Mouse (Mus musculus): ENCODE data around the gene Rasgrp2. TPM values are rescaled to one million over a fixed set of nuclear protein-coding genes. Genes with fewer than 3 reads are reported as not detected.

The Rasgrp2 gene
- polyA plus RNA-seq (2014; fragmentation: Nextera tagmentation; extraction: Ambion mirVana) = 38.6 and 47.8 TPM in 2 replicates

- Histone ChIP-seq H3K9me3 (ENCODE audit: control insufficient read depth, low read depth, low read length) (no peaks in the 10 kb centered on the region), H3K4me1 (ENCODE audit: control insufficient read depth, insufficient read depth, low read length) (peaks cover 20% of the 10 kb centered on the region), H3K9ac (replicated peaks; ENCODE audit: low read depth, low read length) (peak within 1 kb of the TSS; percentile 25; the same call in 1 of the 2 replicates), H3K4me2 (replicated peaks; ENCODE audit: low read depth, low read length) (peak within 1 kb of the TSS; percentile 92), H3K27me3 (ENCODE audit: control insufficient read depth, insufficient read depth, low read length) (no peaks in the 10 kb centered on the region), H3K36me3 (ENCODE audit: control insufficient read depth, insufficient read depth, low read length) (no peaks in the 10 kb centered on the region), H3K27ac (ENCODE audit: low read length) (peak within 1 kb of the TSS; percentile 35; the same call in 1 of the 2 replicates), H3K4me3 (ENCODE audit: low read depth, low read length) (peak within 1 kb of the TSS; percentile 57)
- under 1% methylated on average over 79 of the region's 87 CpGs for WGBS
- ATAC-seq (ENCODE audit: insufficient number of reproducible peaks, insufficient read depth, low FRiP score, low read depth) = 0 out of 2 replicates have a peak, but pooled peaks have one; percentile 14
Measured at GRCm38 (mm10) chr19:6399285-6400095, at the start of gene Rasgrp2. Gene Rasgrp2, plus strand, starts transcription at chr19:6399340.

DNA sequence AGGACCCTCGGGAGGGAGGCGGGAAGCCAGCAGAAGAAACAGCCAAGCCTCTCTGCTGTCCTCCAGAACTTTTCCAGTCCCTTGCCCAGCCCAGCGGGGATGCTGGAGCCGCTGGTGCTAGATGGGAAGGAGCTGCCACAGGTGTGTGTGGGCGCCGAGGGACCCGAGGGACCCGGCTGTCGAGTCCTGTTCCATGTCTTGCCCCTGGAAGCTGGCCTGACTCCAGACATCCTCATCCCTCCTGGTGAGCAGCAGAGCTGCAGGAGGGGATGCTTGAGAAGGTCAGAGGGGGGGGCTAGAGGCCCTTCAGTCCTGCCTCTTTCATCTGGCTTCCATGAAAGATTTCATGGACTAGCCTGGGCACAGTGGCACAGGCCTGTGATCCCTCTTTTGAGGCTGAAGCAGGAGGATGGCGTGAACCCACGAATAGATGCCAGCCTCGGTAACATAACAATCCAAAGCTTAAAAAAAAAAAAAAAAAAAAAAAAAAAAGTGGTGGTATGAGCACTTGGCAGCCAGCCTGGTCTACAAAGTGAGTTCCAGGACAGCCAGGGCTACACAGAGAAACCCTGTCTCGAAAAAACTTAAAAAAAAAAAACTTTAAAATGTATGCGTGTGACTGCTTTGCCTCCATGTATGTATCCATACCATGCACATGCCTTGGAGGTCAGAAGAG, 47.6 kb upstream of the Rasgrp2 start:
- WGBS = 68% methylated on average over 14 of the region's 14 CpGs
- H3K9ac ChIP-seq (replicated peaks; ENCODE audit: low read depth, low read length) = no peak overlapping the region
- no peak overlapping the region for H3K4me2 ChIP-seq (replicated peaks; ENCODE audit: low read depth, low read length)
- H3K27ac ChIP-seq (ENCODE audit: low read length) = no peak overlapping the region
- H3K27me3 ChIP-seq (ENCODE audit: control insufficient read depth, insufficient read depth, low read length) = no peaks in the 10 kb centered on the region
- H3K36me3 ChIP-seq (ENCODE audit: control insufficient read depth, insufficient read depth, low read length) = peaks cover 9% of the 10 kb centered on the region
- H3K4me1 ChIP-seq (ENCODE audit: control insufficient read depth, insufficient read depth, low read length) = 0 out of 2 replicates have a peak, but pooled peaks cover 7% of the 10 kb centered on the region
- no peak for ATAC-seq (ENCODE audit: insufficient number of reproducible peaks, insufficient read depth, low FRiP score, low read depth)
- H3K9me3 ChIP-seq (ENCODE audit: control insufficient read depth, low read depth, low read length) = no peaks in the 10 kb centered on the region
- no peak overlapping the region for H3K4me3 ChIP-seq (ENCODE audit: low read depth, low read length)

DNA sequence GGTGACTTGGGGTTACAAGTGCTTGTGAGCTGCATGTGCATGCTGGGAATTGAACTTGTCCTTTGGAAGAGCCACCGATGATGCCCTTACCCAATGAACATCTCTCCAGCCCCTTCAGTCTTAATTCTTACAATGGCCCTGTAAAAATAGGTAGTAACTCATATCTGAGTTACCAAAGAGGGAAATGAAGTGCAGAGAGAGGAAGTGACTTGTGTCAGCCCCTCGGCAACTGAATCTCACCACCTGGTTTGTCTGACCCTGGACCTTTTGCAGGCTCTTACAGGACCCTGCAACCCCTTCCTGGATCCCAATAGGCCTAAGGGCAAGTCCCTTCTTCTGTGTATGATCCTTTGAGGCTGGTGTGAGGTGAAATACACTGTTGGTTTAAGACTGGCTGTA, 47.0 kb upstream of the Rasgrp2 start:
- ATAC-seq (ENCODE audit: insufficient number of reproducible peaks, insufficient read depth, low FRiP score, low read depth) = no peak
- Histone ChIP-seq H3K9me3 (ENCODE audit: control insufficient read depth, low read depth, low read length) (no peaks in the 10 kb centered on the region), H3K27me3 (ENCODE audit: control insufficient read depth, insufficient read depth, low read length) (no peaks in the 10 kb centered on the region), H3K4me2 (replicated peaks; ENCODE audit: low read depth, low read length) (no peak overlapping the region), H3K27ac (ENCODE audit: low read length) (no peak overlapping the region), H3K36me3 (ENCODE audit: control insufficient read depth, insufficient read depth, low read length) (peaks cover 6% of the 10 kb centered on the region; the same call in 1 of the 2 replicates), H3K9ac (replicated peaks; ENCODE audit: low read depth, low read length) (no peak overlapping the region), H3K4me1 (ENCODE audit: control insufficient read depth, insufficient read depth, low read length) (0 out of 2 replicates have a peak, but pooled peaks cover 7% of the 10 kb centered on the region), H3K4me3 (ENCODE audit: low read depth, low read length) (no peak overlapping the region)
- 83% methylated on average over 2 of the region's 2 CpGs for WGBS

DNA sequence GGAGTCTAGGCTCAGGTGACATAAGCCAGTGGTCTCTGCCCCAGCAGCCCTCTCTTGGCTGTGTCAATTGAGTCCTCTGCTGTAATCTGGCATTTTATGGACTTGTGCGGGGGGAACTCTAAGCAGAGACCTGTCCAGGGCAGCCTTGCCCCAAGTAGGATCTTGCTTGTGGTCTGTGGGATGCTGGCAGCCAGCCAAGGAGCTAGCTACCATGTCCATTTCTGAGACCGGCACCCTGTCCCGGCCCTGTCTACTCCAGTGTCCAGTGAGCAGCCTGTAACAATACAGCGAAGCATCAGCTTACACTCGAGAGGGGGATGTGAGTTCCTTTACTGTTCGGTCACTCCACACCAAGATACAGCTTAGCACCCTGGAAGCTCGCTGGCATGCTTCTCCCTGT, 45.1 kb upstream of the Rasgrp2 start:
- Histone ChIP-seq H3K9ac (replicated peaks; ENCODE audit: low read depth, low read length) (no peak overlapping the region), H3K4me1 (ENCODE audit: control insufficient read depth, insufficient read depth, low read length) (0 out of 2 replicates have a peak, but pooled peaks cover 4% of the 10 kb centered on the region)
- WGBS = 83% methylated on average over 7 of the region's 7 CpGs

DNA sequence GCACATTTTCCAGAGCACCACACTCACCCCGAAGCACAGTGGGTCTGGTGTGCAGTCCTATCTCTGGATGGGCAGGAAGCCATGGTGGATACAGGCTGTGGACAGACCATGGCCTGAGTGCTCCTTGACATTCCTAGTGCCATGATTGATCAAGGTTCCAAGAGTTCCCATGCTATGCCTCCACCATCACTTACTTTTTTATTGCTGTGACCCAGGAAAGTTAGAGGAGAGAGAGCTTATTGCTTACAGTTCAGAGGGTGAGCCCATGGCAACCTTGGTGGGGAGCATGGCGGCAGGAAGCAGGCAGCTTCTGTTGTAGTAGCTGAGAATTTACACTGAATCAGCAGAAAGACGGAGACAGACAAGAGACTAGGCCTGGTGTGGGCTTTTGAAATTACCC, 37.8 kb upstream of the Rasgrp2 start:
- peaks cover 15% of the 10 kb centered on the region; the same call in 1 of the 2 replicates for H3K4me1 ChIP-seq (ENCODE audit: control insufficient read depth, insufficient read depth, low read length)
- H3K9me3 ChIP-seq (ENCODE audit: control insufficient read depth, low read depth, low read length) = no peaks in the 10 kb centered on the region
- H3K36me3 ChIP-seq (ENCODE audit: control insufficient read depth, insufficient read depth, low read length) = peaks cover 14% of the 10 kb centered on the region
- WGBS = 93% methylated on average over 3 of the region's 3 CpGs
- H3K9ac ChIP-seq (replicated peaks; ENCODE audit: low read depth, low read length) = no peak overlapping the region
- H3K4me2 ChIP-seq (replicated peaks; ENCODE audit: low read depth, low read length) = no peak overlapping the region
- H3K27me3 ChIP-seq (ENCODE audit: control insufficient read depth, insufficient read depth, low read length) = no peaks in the 10 kb centered on the region
- no peak overlapping the region for H3K4me3 ChIP-seq (ENCODE audit: low read depth, low read length)
- ATAC-seq (ENCODE audit: insufficient number of reproducible peaks, insufficient read depth, low FRiP score, low read depth) = no peak
- H3K27ac ChIP-seq (ENCODE audit: low read length) = no peak overlapping the region

More for the DNA sequence above, 45.1 kb upstream of the Rasgrp2 start:
- ATAC-seq (ENCODE audit: insufficient number of reproducible peaks, insufficient read depth, low FRiP score, low read depth) = no peak
- Histone ChIP-seq H3K4me2 (replicated peaks; ENCODE audit: low read depth, low read length) (no peak overlapping the region), H3K4me3 (ENCODE audit: low read depth, low read length) (no peak overlapping the region), H3K27me3 (ENCODE audit: control insufficient read depth, insufficient read depth, low read length) (no peaks in the 10 kb centered on the region), H3K9me3 (ENCODE audit: control insufficient read depth, low read depth, low read length) (no peaks in the 10 kb centered on the region), H3K36me3 (ENCODE audit: control insufficient read depth, insufficient read depth, low read length) (peaks cover 4% of the 10 kb centered on the region; the same call in 1 of the 2 replicates), H3K27ac (ENCODE audit: low read length) (no peak overlapping the region)

GRCm38 (mm10) chr19:6363091-6363410, 36.1 kb upstream of the Rasgrp2 start:
- Histone ChIP-seq H3K4me2 (replicated peaks; ENCODE audit: low read depth, low read length) (peak overlapping the region; percentile 48), H3K4me1 (ENCODE audit: control insufficient read depth, insufficient read depth, low read length) (peaks cover 19% of the 10 kb centered on the region), H3K27ac (ENCODE audit: low read length) (0 out of 2 replicates have a peak overlapping the region, but pooled peaks have one; percentile 56), H3K9me3 (ENCODE audit: control insufficient read depth, low read depth, low read length) (no peaks in the 10 kb centered on the region), H3K27me3 (ENCODE audit: control insufficient read depth, insufficient read depth, low read length) (no peaks in the 10 kb centered on the region), H3K9ac (replicated peaks; ENCODE audit: low read depth, low read length) (no peak overlapping the region), H3K4me3 (ENCODE audit: low read depth, low read length) (peak overlapping the region; percentile 84), H3K36me3 (ENCODE audit: control insufficient read depth, insufficient read depth, low read length) (peaks cover 32% of the 10 kb centered on the region)
- 1% methylated on average over 11 of the region's 11 CpGs for WGBS
- no peak for ATAC-seq (ENCODE audit: insufficient number of reproducible peaks, insufficient read depth, low FRiP score, low read depth)

GRCm38 (mm10) chr19:6363411-6364240, 35.5 kb upstream of the Rasgrp2 start, which contains the start of gene Sf1:
Gene Sf1, plus strand, starts transcription at chr19:6363690.
- under 1% methylated on average over 84 of the region's 85 CpGs for WGBS
- Histone ChIP-seq H3K9ac (replicated peaks; ENCODE audit: low read depth, low read length) (peak within 1 kb of the TSS; percentile 96), H3K4me3 (ENCODE audit: low read depth, low read length) (peak within 1 kb of the TSS; percentile 84), H3K27me3 (ENCODE audit: control insufficient read depth, insufficient read depth, low read length) (no peaks in the 10 kb centered on the region), H3K9me3 (ENCODE audit: control insufficient read depth, low read depth, low read length) (no peaks in the 10 kb centered on the region), H3K4me2 (replicated peaks; ENCODE audit: low read depth, low read length) (peak within 1 kb of the TSS; percentile 88), H3K4me1 (ENCODE audit: control insufficient read depth, insufficient read depth, low read length) (peaks cover 19% of the 10 kb centered on the region), H3K27ac (ENCODE audit: low read length) (peak within 1 kb of the TSS; percentile 99), H3K36me3 (ENCODE audit: control insufficient read depth, insufficient read depth, low read length) (peaks cover 37% of the 10 kb centered on the region)
- ATAC-seq (ENCODE audit: insufficient number of reproducible peaks, insufficient read depth, low FRiP score, low read depth) = peak; percentile 98

DNA sequence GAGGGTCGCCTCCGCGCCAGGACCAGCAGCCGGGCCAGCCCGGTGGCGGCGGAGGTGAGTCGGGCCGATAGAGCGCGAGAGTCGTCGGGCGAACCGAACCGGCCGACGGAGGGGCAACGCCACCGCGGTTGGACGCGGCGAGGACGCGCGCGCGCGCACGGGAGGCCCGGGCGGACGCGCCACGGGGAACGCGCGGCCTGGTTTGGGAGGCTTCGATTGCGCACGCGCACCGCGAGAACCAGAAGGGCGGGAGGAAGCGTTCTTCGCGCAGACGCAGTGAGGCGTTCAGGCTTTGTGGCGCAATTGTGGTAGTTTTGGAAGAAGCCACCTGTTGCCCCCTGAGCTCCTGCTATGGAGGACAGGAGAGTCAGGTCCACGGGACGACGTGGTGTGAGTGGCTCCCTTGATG, 34.8 kb upstream of the Rasgrp2 start:
- H3K36me3 ChIP-seq (ENCODE audit: control insufficient read depth, insufficient read depth, low read length) = peaks cover 42% of the 10 kb centered on the region
- no peaks in the 10 kb centered on the region for H3K27me3 ChIP-seq (ENCODE audit: control insufficient read depth, insufficient read depth, low read length)
- peak overlapping the region; percentile 84 for H3K4me3 ChIP-seq (ENCODE audit: low read depth, low read length)
- H3K4me2 ChIP-seq (replicated peaks; ENCODE audit: low read depth, low read length) = peak overlapping the region; percentile 88
- H3K9me3 ChIP-seq (ENCODE audit: control insufficient read depth, low read depth, low read length) = no peaks in the 10 kb centered on the region
- WGBS = 0% methylated on average over 55 of the region's 55 CpGs
- H3K4me1 ChIP-seq (ENCODE audit: control insufficient read depth, insufficient read depth, low read length) = peaks cover 19% of the 10 kb centered on the region
- peak overlapping the region; percentile 99 for H3K27ac ChIP-seq (ENCODE audit: low read length)
- no peak for ATAC-seq (ENCODE audit: insufficient number of reproducible peaks, insufficient read depth, low FRiP score, low read depth)
- peak overlapping the region; percentile 96 for H3K9ac ChIP-seq (replicated peaks; ENCODE audit: low read depth, low read length)
